Mouse (Mus musculus) frontal cortex, postnatal 36 days (tissue): ENCODE data around the gene Reep6.

ENCODE experiments used
- DNase-seq, 2 experiments: peaks; one replicate each; pipeline ENCODE4 v3.0.0; 2022; ENCODE audit warnings: low spot score in 2 of 2

Gene Reep6

DNA sequence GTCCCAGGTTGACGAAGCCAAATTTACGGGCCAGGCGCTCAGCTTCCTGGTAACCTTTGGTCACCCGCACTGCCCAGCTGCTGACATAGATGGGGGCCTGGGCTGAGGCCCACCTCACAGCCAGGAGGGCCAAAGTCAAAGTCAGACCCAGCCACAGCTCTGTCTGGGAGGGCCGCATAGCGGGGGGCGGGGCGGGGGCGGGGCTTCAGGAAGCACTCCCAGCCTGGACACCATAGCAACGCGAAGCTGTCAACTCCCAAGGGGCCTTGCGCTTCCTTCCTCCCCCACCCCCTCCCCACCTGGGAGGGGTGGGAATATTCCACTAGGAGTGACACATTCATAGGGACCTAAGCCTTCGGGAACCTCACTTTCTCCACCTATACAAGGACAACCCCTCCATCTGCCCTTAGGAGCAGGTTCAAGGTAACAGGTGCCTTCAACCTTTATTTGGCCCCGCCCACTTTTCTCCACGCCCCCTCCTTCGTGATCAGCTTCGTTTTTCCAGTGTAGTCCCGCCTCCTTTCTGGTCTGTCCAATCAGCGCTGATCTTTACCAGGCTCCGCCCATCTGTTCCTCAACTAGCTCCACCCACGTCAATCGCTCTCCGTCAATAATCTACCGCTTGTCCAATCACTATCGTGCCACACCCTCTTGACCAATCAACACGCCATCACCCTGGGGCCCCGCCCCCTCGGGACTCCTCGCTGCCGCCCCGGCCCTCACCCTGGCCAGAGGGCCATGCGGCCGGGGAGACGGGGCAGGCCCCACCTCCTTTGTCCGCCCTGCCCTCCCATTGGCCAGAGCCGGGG is at the start of gene Reep6, which contains the start of gene Pcsk4:
Reep6 (plus strand) TSS at position 681 of the 809 bp plus-strand sequence.
Pcsk4 (minus strand) TSS at position 226 of the 809 bp plus-strand sequence.
- DNase-seq = peak; percentile 92 to 95

DNA sequence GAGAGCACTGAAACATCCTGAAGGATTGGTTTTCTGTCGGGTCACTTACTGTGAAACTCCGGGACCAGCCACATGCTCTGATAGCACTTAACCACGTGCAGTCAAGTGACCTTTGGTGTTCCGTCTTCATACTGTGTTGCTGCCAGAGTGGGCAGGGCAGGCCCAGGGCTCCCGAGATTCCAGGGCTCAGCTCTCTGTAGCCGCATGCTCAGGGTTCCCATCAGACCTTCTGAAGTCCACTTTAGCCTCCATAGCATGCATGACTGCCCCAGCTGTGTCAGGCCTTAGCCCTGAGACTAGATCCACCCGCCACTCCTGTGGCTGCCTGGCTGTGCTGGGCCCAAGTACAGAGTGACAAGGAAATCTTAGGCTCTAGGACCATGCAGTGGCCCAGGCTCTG is 48.4 kb upstream of the Reep6 start:
- no peak for DNase-seq

DNA sequence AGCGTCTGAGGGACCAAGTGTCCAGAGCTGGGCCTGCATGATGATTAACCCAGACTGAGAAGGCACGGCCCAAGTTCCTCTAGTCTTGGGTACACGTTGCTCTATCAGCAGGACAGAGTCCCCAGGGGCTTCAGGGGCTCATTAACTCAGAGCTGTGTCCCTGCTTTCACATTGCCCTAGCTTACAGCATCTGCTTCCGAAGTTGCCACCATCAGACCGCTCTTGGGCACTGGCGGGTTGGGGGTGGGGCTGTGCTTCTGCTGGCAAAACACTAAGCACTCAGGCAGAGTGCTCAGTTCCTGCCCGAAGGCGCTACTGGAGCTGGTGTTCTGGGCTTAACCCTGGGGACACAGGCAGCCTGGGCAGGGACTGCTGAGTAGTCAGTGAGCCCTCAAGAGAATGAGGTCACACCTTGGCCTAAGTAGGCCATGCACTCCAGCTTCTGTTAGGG is 47.8 kb upstream of the Reep6 start:
- DNase-seq = no peak

DNA sequence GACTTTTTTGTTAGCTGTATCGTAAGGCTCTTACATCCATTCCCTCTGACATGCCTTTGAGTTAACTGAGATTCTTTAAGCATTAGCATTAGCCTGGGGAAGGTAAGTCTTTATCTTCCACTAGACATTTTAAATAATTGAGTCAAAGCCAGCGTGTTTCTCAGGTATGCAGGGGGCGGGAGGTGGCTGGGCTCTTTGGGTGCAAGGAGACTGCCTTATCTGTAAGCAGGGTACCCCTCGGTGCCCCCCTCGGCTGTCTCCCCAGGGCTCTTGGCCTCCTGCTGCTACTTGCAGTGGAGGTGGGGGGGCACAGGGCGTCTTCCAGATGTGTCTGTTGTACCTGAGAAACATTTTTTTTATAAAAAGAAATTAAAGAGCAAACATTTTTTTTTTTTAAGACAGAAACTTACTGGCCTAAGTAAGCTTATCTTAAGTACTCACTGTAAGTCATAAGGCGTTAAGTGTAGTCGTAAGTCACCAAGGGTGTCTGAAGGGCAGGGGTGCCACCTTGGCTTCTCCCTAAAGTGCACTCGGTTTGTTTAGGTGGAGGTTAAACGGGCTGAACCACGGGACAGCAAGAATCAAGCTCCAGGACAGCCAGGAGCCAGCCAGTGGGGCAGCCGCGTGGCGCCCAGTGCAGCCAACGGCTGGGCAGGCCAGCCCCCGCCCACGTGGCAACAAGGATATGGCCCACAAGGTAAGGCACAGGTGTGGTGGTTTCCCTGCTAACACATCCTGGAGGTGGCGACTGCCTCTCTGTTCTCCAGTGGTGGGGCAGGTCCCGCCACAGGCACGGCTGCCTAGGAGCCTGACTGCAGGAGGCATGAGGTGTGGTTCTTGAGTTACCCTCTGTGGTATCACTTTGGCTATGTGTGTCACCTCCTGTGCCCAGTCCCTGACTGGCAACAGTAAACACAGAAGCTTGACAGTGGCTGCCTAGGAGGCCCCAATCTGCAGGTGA is 47.0 kb upstream of the Reep6 start:
- no peak for DNase-seq

DNA sequence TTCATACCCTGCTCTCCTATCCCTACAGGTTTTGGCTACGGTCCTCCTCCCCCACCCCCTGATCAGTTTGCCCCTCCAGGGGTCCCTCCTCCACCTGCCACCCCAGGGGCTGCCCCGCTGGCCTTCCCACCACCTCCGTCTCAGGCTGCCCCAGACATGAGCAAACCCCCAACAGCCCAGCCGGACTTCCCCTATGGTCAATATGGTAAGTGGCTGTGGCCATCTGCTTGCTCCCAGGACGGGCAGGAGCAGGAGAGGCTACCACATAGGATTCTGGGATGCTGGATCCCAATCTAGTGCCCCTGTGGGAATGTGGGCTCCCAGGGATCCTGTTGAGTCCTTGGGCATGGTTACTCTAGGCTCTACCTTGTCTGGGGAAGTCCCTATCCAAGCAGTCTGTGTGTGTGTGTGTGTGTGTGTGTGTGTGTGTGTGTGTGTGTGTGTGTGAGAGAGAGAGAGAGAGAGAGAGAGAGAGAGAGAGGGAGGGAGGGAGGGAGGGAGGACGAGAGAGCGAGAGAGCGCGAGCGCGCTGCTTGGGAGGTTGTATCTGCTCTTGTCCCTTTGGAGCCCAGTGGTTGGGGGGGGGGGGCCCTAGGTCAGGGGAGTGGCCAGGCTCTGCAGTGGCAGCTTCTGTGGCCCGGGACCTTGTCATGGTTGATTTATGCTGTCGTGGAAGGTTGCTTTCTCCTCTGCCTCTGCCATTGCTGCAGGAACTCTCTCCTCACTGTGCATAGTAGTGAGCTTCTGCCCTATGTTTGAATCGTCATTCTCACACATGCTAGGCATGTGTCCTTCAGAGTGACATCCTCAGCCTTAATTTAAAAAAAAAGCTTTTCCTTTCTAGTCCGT is 44.3 kb upstream of the Reep6 start:
- DNase-seq = no peak

DNA sequence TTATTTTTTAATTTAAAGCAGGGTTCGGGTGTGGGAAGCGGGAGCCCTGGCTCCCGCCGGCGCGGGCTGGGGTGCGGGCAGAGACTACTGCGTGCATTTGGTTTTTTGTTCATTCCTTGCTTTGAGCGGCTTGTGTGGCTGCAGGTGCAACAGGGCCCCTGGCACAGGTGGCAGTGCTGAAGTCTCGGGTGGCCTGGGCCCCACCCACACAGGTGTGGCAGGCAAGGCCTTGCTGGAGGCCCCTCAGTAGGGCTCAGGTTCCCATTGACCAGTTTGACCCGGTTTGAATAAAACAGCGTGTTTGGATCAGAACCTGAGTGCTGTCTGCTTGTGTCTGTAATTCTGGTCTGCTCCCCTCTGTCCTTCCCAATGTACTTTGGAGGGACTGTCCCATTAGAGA is 41.7 kb upstream of the Reep6 start:
- DNase-seq = no peak

DNA sequence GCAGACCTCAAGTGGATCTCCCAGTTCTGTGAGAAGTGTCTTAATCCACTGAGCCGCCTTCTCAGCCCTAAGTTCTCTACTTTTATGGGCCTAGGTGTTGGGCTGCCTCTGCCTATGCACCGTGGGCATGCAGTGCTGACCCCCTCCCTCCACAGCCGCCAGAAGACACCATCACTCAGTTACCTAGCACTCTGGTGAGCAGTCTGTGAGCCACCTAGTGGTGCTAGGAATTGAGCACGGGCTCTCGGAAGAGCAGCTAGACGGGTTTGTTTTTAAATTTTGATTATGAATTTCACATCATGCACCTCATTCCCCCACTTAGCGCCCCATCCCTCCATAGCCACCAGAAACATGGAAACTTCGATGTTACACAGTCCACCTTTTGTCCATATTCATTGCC is 41.1 kb upstream of the Reep6 start:
- DNase-seq = no peak

DNA sequence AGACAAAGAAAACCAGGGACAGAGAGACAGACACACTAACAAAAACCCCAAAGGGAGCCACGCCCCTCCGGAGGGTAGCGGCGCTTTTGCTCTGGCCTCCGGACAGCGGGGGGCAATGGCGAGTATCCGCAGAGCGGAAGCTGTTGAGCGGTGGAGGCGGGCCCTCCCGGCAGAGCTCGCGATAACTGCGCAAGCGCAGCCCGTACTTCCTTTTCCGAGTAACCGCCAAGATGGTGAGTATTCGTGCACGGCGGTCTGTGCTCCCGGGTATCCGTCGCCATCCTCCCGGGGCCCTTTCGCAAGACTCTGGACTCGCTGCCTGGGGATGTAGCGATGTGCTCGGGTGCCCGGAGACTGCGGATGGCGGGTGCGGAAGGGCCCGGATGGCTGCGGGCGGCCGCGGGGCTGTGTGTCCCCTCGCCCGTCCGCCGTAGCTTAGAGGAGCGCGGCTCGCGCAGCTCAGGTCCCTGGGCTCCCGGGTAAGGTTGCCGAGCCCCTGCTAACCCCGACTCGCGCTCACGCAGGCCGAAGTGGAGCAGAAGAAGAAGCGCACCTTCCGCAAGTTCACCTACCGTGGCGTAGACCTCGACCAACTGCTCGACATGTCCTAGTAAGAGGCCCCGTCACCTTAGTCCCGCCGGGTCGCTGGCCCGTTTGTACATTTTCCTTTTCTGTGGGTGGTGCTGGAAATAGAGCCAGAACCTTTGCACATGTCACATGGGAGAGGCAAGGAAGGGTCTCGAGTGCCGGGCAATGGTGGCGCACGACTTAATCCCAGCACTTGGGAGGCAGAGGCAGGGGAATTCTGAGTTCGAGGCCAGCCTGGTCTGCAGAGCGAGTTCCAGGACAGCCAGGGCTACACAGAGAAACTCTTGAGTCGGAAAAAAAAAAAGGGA is 37.3 kb upstream of the Reep6 start, which contains the start of gene Rps15:
Rps15 (plus strand) TSS at position 203 of the 896 bp plus-strand sequence.
- DNase-seq = peak; percentile 89 to 93

DNA sequence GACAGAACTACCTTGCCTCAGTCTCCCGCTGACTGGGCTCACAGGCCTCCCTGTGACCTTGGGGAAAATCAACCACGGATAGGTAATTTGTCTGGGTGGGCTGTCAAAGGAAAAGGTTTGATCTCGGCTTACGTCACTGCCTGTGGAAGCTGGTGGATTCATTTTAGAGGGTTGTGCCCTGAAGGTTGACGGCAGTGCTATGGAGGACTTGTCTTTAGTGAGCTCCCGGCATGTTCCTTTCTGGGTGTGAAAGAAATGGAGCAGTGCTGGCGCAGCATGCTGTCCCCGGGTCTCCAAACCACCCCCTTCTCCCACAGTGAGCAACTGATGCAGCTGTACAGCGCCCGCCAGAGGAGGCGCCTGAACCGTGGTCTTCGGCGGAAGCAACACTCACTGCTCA is 36.4 kb upstream of the Reep6 start:
- DNase-seq = no peak

DNA sequence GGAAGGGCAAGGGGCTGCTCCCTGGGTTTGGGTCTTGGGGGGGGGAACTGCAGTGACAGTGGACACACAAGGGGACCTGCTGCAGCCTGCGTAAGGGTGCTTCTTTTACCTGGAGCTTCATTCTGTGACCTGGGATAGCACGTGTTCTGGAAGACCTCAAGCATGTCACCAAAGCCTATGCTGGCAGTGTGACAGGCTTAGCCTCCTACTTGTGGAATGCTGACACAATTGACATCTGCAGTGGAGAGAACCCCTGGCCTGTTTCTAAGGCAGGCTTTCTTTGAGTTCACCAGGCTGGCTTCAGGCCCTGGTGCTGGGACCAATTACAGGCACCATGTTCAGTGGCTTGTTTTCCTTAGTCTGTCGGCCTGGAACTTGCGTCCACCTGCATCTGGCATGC is 35.4 kb upstream of the Reep6 start:
- DNase-seq = no peak

DNA sequence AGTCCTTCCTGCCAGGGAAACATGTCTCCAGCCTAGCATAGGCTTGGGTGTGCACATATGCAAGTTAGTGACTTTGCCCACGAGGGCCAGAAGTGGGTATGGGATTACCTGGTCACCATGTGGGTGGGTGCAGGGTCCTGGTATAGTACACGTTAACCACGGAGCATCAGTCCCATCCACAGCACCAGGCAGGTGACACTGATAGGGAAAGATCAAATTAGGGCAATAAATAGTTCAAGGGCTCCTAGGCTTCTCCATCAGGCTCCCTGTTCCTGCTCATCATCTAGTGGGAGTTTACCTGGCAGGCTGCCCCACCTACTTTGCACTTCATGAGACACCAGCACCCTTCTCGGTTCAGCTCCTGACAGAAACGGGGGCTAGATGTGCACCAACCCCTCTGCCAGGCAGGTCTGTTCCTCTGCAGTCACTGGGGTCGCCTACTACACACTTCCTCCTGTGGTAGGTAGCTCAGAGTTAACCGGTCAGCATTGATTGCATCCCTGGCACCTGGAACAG is 34.9 kb upstream of the Reep6 start:
- no peak for DNase-seq

DNA sequence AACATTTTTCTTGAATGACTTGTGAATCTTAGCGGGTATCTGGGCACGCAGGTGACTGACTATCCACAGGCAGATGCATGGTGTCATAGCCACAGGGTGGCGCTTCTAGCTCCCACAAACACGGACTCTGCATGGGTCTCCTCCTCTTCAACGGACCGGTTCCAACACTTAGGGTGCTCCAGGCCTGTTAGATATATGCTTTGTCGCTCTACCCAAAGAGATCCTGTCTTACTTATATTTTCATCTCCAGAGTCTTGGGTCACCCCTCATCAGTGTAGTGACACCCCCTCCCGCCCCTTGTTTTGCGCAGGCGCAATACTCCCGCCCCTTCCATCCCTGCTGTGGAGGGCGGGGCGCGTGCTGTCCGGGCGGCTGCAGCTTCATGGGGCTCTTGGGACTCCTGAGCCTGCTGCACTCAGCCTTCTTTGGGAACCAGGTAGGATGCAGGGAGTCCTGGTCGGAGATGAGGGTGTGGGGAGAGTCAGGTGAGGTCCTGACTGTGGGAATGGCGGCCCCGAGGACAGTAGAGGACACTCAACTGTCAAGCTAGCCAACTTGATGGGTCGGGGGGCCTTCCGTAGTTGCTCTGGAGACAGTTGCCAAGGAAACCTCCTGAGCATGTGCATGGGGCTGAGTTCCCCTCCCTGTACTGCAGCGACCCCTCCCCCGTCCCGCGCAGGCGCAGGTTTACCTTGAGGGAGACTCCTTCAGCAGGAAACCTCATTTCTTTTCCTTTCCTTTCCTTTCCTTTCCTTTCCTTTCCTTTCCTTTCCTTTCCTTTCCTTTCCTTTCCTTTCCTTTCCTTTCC is 33.9 kb upstream of the Reep6 start, which contains the start of gene Apc2:
Apc2 (plus strand) TSS at position 360 of the 808 bp plus-strand sequence.
- DNase-seq = peak; percentile 85 to 89

DNA sequence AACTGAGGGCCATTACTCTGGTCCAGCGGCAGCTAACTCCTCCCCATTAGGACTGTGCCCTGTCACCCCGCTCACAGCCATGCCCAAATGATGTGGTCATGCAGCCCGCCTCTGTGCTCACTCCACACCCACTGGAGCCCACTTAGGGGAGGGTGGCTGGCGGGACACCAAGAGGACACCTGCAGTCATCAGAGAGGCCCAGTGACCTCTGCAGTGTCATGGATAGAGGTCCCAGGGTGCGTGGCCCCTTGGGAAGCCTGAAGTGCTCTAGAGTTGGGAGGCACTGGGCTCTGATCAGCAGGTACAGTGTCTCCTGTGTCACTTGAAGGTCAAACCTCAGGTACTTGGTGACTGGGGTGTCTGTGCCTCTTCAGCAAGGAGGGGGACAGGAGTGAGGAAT is 32.9 kb upstream of the Reep6 start:
- no peak for DNase-seq

DNA sequence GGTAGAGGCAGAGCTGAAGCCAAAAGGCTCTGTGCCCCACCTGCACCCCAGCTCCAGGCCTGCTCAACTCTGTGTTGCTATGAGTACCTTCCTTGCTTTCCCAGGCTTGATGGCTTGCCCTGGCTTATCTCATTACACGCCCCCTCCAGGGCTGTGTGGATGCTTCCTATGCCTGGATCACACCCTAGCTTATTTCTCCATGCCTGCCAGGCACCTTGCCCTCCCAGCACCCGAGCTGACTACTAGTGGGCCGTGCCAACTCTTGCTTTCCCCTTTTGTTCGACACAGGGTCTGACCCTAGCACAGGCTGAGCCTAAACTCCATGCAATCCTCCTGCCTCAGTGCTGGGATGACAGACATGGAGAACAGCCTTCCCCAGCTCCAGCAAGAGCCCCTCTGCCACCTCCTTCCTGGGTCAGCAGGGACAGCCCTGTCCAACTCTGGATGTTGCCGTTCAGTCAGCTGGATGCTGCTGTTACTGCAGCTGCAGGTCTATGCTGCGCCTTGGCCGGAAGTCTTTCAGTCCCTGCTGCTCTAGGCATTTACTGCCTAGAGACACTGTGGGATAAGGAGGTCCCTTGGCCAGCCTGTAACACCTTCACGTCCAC is 32.1 kb upstream of the Reep6 start:
- DNase-seq = no peak

DNA sequence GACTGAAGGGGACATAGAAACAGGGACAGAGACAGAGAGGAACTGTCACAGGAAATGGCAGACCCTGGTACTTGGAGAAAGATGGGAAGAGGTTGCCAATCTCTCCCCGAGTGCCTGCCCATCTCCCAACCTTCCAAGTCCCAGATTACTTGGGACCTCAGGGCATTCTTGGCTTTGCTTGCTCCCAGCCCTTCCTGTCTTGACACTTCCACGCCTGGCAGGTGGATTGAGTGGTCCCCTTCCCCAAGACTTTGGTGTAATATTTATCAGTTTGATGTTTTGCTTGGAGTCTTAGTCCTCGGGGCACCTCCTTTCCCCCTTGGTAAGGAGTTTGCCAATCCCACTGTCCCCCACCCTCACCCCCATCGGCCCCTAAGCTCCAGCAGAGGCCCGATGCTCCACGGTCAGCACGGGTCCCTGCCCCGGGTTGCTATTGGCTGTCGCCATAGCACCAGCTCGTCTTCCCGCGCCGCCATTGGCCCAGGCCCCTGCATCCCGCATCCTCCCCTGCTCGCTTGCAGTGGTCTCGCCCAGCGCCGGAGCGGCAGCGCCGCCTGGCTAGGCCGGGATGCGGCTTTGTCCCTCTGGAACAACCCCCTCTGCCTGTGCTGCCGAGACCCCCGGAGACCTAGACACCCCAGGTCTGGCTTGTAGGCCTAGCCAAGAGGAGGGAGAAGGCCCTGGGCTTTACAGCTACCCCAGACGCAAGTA is 31.0 kb upstream of the Reep6 start:
- DNase-seq = peak; percentile 92 to 93

DNA sequence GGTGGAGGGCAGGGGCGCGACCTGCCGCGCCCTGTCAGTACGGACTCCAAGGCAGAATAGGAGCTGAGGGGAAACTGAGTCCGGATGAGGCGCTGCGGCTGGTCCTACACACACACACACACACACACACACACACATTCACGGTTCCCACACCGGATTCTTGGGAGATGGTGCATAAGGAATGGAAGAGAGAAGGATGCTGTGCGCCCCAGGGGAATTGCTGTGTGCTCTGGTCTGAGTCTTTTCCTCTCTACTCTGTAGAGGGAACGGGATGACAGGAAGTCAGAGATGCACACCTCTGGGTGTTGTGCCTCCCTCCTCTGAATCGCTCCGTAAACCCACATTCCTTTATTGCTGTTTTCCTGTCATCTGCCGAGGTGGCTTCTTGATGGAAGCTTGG is 30.5 kb upstream of the Reep6 start:
- DNase-seq = no peak

DNA sequence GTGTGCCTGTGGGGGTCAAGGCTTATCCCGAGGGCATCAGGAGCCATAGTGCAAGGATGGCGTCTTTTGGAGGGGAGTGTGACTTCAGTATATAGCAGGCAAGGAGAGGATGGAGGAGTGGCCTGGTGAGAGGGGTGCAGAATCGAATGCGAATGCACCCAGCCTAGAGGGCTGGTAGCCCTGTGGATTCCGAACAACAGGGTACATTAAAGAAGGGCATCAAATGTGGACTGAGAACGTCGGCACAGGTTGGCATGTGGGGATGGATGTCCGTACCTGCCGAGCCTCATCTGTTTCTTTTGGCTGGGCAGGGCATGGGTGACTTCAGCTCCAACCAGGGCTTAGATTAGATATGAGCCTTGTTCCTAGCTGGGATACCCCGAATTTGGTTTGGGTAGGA is 29.9 kb upstream of the Reep6 start:
- DNase-seq = no peak

DNA sequence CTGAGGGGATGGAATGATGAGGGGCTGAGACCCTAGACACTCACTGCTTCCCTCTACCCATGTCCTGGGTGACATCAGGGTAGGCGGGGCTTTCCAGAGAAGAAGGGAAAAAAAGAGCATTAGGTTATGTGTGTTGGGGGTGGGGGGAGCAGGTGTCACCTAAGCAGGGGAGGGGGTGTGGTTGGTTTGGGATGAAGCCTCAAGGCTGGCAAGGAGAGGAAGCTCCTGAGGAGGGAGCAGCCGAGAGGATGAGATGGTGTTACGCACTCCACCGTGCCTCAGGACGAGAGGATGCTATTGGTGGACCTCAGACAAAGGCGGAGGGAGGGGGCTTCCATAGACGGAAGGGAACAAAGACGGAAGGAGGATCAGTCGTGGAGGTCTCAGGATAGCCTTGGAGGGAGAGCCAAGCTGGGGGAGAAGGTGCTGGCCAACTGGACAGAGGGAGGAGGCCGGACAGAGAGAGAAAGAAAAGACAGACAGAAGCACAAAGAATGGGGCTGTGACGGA is 29.0 kb upstream of the Reep6 start:
- no peak for DNase-seq
